Mouse (Mus musculus): ENCODE data around the gene Rnd1. TPM values are rescaled to one million over a fixed set of nuclear protein-coding genes. Genes with fewer than 3 reads are reported as not detected.

Rnd1 gene
- polyA plus RNA-seq, 1 experiment from 2014 or later = 0.99 TPM

DNA sequence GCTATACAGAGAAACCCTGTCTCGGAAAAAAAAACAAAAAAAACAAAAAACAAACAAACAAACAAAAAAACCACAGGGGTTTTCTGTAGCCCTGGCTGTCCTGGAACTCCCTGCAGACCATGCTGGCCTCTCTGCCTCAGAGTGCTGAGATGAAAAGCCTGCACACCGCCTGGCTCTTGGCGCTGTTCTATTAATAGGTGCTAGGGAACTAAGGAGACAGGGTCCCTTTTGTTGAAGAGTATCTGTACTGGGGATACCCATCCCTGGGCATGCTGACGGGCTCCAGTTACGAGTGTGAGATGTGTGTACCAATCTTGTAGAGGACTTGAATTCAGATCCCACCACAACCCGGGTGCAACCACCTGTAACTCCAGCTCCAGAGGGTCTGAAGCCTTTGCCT lies 61.5 kb downstream of the Rnd1 start:
- ATAC-seq (ENCODE audit: insufficient read depth, low FRiP score) = no peak
- 73% methylated on average over 6 of the region's 6 CpGs for WGBS
- H3K4me3 ChIP-seq (replicated peaks; ENCODE audit: low read length) = no peak overlapping the region
- no peaks in the 10 kb centered on the region for H3K36me3 ChIP-seq (ENCODE audit: control insufficient read depth, insufficient read depth, low read length)
- no peak overlapping the region for H3K9ac ChIP-seq (ENCODE audit: low read length)
- peaks cover 10% of the 10 kb centered on the region for H3K4me1 ChIP-seq (ENCODE audit: control insufficient read depth, insufficient read depth, low read length)
- no peak overlapping the region for H3K4me2 ChIP-seq (ENCODE audit: low read depth, low read length)
- H3K27me3 ChIP-seq (ENCODE audit: control insufficient read depth, insufficient read depth, low read length) = no peaks in the 10 kb centered on the region; the same call in 1 of the 2 replicates
- H3K27ac ChIP-seq (ENCODE audit: low read length) = no peak overlapping the region
- no peaks in the 10 kb centered on the region for H3K9me3 ChIP-seq (replicated peaks; ENCODE audit: control insufficient read depth, low read length)

DNA sequence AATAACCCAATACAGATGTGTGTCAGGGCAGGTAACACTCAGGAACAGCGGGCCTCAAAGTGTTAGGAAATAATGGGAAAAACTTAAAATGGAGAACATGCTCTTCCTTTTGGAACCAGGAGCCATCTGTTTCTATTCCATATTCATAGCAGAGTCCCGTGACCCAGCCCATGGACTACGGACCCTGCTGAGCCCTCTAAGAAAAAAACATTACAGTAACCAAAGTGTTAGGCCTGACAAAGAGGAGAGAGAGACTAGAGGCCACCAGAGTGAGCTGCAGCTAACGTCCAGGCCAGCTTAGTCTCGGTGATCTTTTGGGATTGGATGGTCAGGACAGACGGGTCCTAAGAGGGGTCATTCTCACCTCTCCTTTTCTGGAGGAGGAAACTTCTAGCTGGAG lies 62.3 kb downstream of the Rnd1 start:
- no peak overlapping the region for H3K9ac ChIP-seq (ENCODE audit: low read length)
- H3K4me1 ChIP-seq (ENCODE audit: control insufficient read depth, insufficient read depth, low read length) = peaks cover 14% of the 10 kb centered on the region
- no peaks in the 10 kb centered on the region for H3K9me3 ChIP-seq (replicated peaks; ENCODE audit: control insufficient read depth, low read length)
- H3K4me2 ChIP-seq (ENCODE audit: low read depth, low read length) = no peak overlapping the region
- H3K27me3 ChIP-seq (ENCODE audit: control insufficient read depth, insufficient read depth, low read length) = no peaks in the 10 kb centered on the region; the same call in 1 of the 2 replicates
- WGBS = 59% methylated on average over 6 of the region's 6 CpGs
- no peak for ATAC-seq (ENCODE audit: insufficient read depth, low FRiP score)
- H3K36me3 ChIP-seq (ENCODE audit: control insufficient read depth, insufficient read depth, low read length) = no peaks in the 10 kb centered on the region
- no peak overlapping the region for H3K4me3 ChIP-seq (replicated peaks; ENCODE audit: low read length)
- no peak overlapping the region for H3K27ac ChIP-seq (ENCODE audit: low read length)

DNA sequence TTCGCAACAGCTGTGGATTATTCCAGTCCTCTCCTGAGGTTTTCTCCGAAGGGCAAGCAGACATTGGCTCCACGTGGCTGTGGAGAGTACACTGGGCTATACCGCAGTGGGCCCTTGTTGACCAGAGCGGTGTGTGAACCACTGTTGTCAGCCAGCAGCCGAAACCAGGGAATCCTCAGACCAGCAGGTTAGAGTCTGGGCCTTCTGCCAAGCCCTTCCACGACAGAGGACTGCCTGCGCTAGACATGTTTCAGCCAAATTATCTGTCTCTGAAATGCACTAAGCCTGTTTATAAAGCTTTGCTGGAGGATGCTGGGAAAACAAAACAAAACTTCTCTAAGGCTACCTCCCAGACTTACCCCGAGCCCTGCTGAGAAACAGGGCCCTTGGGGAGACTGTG lies 62.7 kb downstream of the Rnd1 start:
- Histone ChIP-seq H3K4me3 (replicated peaks; ENCODE audit: low read length) (no peak overlapping the region), H3K4me2 (ENCODE audit: low read depth, low read length) (no peak overlapping the region), H3K9ac (ENCODE audit: low read length) (no peak overlapping the region), H3K4me1 (ENCODE audit: control insufficient read depth, insufficient read depth, low read length) (peaks cover 14% of the 10 kb centered on the region), H3K27ac (ENCODE audit: low read length) (no peak overlapping the region), H3K36me3 (ENCODE audit: control insufficient read depth, insufficient read depth, low read length) (no peaks in the 10 kb centered on the region), H3K27me3 (ENCODE audit: control insufficient read depth, insufficient read depth, low read length) (no peaks in the 10 kb centered on the region; the same call in 1 of the 2 replicates), H3K9me3 (replicated peaks; ENCODE audit: control insufficient read depth, low read length) (no peaks in the 10 kb centered on the region)
- WGBS = 36% methylated on average over 9 of the region's 9 CpGs
- ATAC-seq (ENCODE audit: insufficient read depth, low FRiP score) = no peak

Other genes starting within 250 kb of the Rnd1 start
- gene Olfr282, start 246.2 kb downstream of the Rnd1 start, polyA plus RNA-seq (2015; fragmentation: Nextera tagmentation; extraction: Ambion mirVana) = not detected in 2 replicates
- not detected in 2 replicates for gene Olfr281, start 224.9 kb downstream of the Rnd1 start, polyA plus RNA-seq (2015; fragmentation: Nextera tagmentation; extraction: Ambion mirVana)
- not detected in 2 replicates for gene OR5BS1P, start 207.6 kb downstream of the Rnd1 start, polyA plus RNA-seq (2015; fragmentation: Nextera tagmentation; extraction: Ambion mirVana)
- gene Lalba, start 194.7 kb downstream of the Rnd1 start, polyA plus RNA-seq (2015; fragmentation: Nextera tagmentation; extraction: Ambion mirVana) = 0.25 TPM in 1 of 2 replicates, not detected in the other
- not detected in 2 replicates for gene Olfr279, start 185.1 kb downstream of the Rnd1 start, polyA plus RNA-seq (2015; fragmentation: Nextera tagmentation; extraction: Ambion mirVana)
- 65.1 and 66.9 TPM in 2 replicates for gene Kansl2, start 143.2 kb downstream of the Rnd1 start, polyA plus RNA-seq (2015; fragmentation: Nextera tagmentation; extraction: Ambion mirVana)
- gene Ccnt1, start 106.5 kb downstream of the Rnd1 start, polyA plus RNA-seq (2015; fragmentation: Nextera tagmentation; extraction: Ambion mirVana) = 44.9 and 52.4 TPM in 2 replicates
- gene 4930415O20Rik, start 106.5 kb downstream of the Rnd1 start, polyA plus RNA-seq (2015; fragmentation: Nextera tagmentation; extraction: Ambion mirVana) = 0.44 and 0.45 TPM in 2 replicates
- gene Adcy6, start 67.4 kb downstream of the Rnd1 start, polyA plus RNA-seq (2015; fragmentation: Nextera tagmentation; extraction: Ambion mirVana) = 15.2 and 17.8 TPM in 2 replicates
- gene Cacnb3, start 46.6 kb downstream of the Rnd1 start, polyA plus RNA-seq (2015; fragmentation: Nextera tagmentation; extraction: Ambion mirVana) = 27.3 and 28.2 TPM in 2 replicates
- 17.0 and 18.6 TPM in 2 replicates for gene Ddx23, start 14.6 kb downstream of the Rnd1 start, polyA plus RNA-seq (2015; fragmentation: Nextera tagmentation; extraction: Ambion mirVana)
- gene Ccdc65, start 30.7 kb upstream of the Rnd1 start, polyA plus RNA-seq (2015; fragmentation: Nextera tagmentation; extraction: Ambion mirVana) = 1.5 and 1.7 TPM in 2 replicates
- gene Fkbp11, start 50.7 kb upstream of the Rnd1 start, polyA plus RNA-seq (2015; fragmentation: Nextera tagmentation; extraction: Ambion mirVana) = 130 TPM in 2 replicates
- 38.0 and 38.9 TPM in 2 replicates for gene Arf3, start 85.8 kb upstream of the Rnd1 start, polyA plus RNA-seq (2015; fragmentation: Nextera tagmentation; extraction: Ambion mirVana)
- gene Wnt10b, start 100.7 kb upstream of the Rnd1 start, polyA plus RNA-seq (2015; fragmentation: Nextera tagmentation; extraction: Ambion mirVana) = 0.14 TPM in 1 of 2 replicates, not detected in the other
- gene Wnt1, start 112.4 kb upstream of the Rnd1 start, polyA plus RNA-seq (2015; fragmentation: Nextera tagmentation; extraction: Ambion mirVana) = not detected in 2 replicates
- gene Ddn, start 132.0 kb upstream of the Rnd1 start, polyA plus RNA-seq (2015; fragmentation: Nextera tagmentation; extraction: Ambion mirVana) = not detected in 2 replicates
- gene Prkag1, start 154.1 kb upstream of the Rnd1 start, polyA plus RNA-seq (2015; fragmentation: Nextera tagmentation; extraction: Ambion mirVana) = 85.4 and 86.4 TPM in 2 replicates
- 10.1 and 11.4 TPM in 2 replicates for gene Kmt2d, start 193.7 kb upstream of the Rnd1 start, polyA plus RNA-seq (2015; fragmentation: Nextera tagmentation; extraction: Ambion mirVana)
- gene Rhebl1, start 217.1 kb upstream of the Rnd1 start, polyA plus RNA-seq (2015; fragmentation: Nextera tagmentation; extraction: Ambion mirVana) = 8.2 and 9.8 TPM in 2 replicates
- gene Dhh, start 221.1 kb upstream of the Rnd1 start, polyA plus RNA-seq (2015; fragmentation: Nextera tagmentation; extraction: Ambion mirVana) = 0.84 and 1.1 TPM in 2 replicates
- 14.8 and 18.3 TPM in 2 replicates for gene Lmbr1l, start 240.8 kb upstream of the Rnd1 start, polyA plus RNA-seq (2015; fragmentation: Nextera tagmentation; extraction: Ambion mirVana)